Mouse (Mus musculus) lung, adult 2 months (tissue): ENCODE data around the gene Erc2.

Experiments used
- CTCF ChIP-seq: fragments of 200-500 bp; IDR thresholded peaks from 2 replicates; pipeline ENCODE4 v1.5.1; 2011; ENCODE audit warnings: mild to moderate bottlenecking, low read length, control low read depth; ENCODE audit not compliant: insufficient read depth
- POLR2A ChIP-seq: fragments of 200-500 bp; IDR thresholded peaks from 2 replicates; pipeline ENCODE4 v1.6.1; 2011; ENCODE audit warnings: low read depth, mild to moderate bottlenecking, control low read depth, low read length, borderline replicate concordance; ENCODE audit errors: extremely low read depth

DNA sequence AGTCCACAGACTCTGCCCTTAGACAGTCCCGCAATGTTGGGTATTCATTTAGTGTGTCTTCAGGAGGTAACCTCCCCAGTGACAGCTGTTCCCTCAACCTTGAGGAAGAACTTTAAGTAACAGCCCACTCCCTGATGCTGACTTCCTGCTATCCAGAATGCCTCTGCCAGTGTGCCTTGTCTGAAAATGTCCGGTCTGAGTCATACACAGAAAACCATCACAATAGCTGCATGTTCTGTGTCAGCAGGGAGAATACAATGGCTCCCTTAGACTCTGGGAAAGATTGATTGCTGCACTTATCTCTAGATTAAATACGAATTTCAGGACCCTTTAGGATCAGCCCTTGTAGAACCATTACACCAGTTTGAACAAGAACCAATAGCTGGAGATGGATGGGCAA is 620.5 kb downstream of the Erc2 start:
- TF ChIP-seq CTCF (no peak), POLR2A (no peak)
